Comparison of ENCODE assay signal across 16 mouse cellular contexts in the genomic region with DNA sequence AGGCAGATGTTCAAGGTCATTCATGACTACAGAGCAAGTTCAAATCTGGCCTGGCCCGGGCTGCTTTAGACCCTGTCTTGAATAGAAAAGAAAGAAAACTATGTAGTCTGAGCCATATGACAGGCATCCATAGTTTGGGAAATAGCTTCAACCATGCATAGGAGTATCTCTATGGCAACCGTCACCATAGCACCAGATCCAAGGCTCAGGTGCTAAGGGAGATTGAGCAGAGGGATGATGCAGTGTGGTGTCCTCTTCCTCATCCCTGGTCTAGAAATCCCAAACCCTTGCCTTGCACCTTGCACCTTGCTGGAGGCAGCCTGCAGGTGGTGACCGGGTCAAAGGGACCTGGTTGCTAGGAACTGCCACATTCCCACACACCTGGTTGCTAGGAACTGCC. TPM values are rescaled to one million over a fixed set of nuclear protein-coding genes. Genes with fewer than 3 reads are reported as not detected.
A peak's percentile ranks its signal among the peaks of the same experiment; 100 is the strongest.
DNase-seq lines count a peak whose midpoint lies in the region; ATAC-seq and TF ChIP-seq lines count a peak whose summit lies in the region.
"Had no signal": no experiment of that assay in that cellular context is flagged by ENCODE, and none has a peak within 500 bp of the region (broad histone marks: within the 10 kb centered on the region; RNA-seq: fewer than 3 reads in every experiment).

No protein-coding gene starts in this region.

- H3K4me1 ChIP-seq in forebrain, embryonic 10.5 days = peaks cover 9% of the 10 kb centered on the region
- peaks cover 13% of the 10 kb centered on the region for H3K4me1 ChIP-seq in forebrain, embryonic 12.5 days
- H3K4me1 ChIP-seq in heart, postnatal 0 days (ENCODE audit: control insufficient read depth, insufficient read depth) = peaks cover 7% of the 10 kb centered on the region; the same call in 1 of the 2 replicates
- peaks cover 11% of the 10 kb centered on the region for H3K4me1 ChIP-seq in midbrain, embryonic 13.5 days (replicated peaks)
- peaks cover 11% of the 10 kb centered on the region for H3K4me1 ChIP-seq in midbrain, embryonic 10.5 days
- peaks cover 6% of the 10 kb centered on the region; the same call in 1 of the 2 replicates for H3K4me1 ChIP-seq in midbrain, postnatal 0 days (ENCODE audit: insufficient read depth, low read length)

- peaks cover 5% of the 10 kb centered on the region; the same call in 1 of the 2 replicates for H3K9me3 ChIP-seq in forebrain, embryonic 10.5 days
- no peaks in the 10 kb centered on the region for H3K9me3 ChIP-seq in forebrain, embryonic 12.5 days
- peaks cover 7% of the 10 kb centered on the region for H3K9me3 ChIP-seq in heart, postnatal 0 days (replicated peaks; ENCODE audit: control insufficient read depth, low read length)
- peaks cover 6% of the 10 kb centered on the region; the same call in 1 of the 2 replicates for H3K9me3 ChIP-seq in midbrain, embryonic 13.5 days
- H3K9me3 ChIP-seq in midbrain, embryonic 10.5 days (replicated peaks) = peaks cover 6% of the 10 kb centered on the region; the same call in 1 of the 2 replicates
- H3K9me3 ChIP-seq in midbrain, postnatal 0 days (ENCODE audit: low read length) = no peaks in the 10 kb centered on the region
- H3K9me3 ChIP-seq: lung, embryonic 15.5 days had no signal

- TF ChIP-seq EP300 in heart, postnatal 0 days (IDR thresholded peaks at IDR 0.05; ENCODE audit: low read depth) = no peak

- H3K4me3 ChIP-seq in forebrain, embryonic 10.5 days = no peak overlapping the region
- no peak overlapping the region for H3K4me3 ChIP-seq in forebrain, embryonic 12.5 days (replicated peaks)
- H3K4me3 ChIP-seq in heart, postnatal 0 days (ENCODE audit: low read depth, low read length) = no peak overlapping the region
- no peak overlapping the region for H3K4me3 ChIP-seq in midbrain, embryonic 13.5 days (replicated peaks)
- H3K4me3 ChIP-seq in midbrain, embryonic 10.5 days = no peak overlapping the region
- H3K4me3 ChIP-seq in midbrain, postnatal 0 days (ENCODE audit: low read depth, low read length) = no peak overlapping the region
- H3K4me3 ChIP-seq: gastrocnemius, adult 2 months; lung, embryonic 15.5 days had no signal

- TF ChIP-seq CTCF in heart, postnatal 0 days (IDR thresholded peaks at IDR 0.05; ENCODE audit: low read depth) = no peak
- TF ChIP-seq CTCF in midbrain, postnatal 0 days (IDR thresholded peaks at IDR 0.05) = no peak

- DNase-seq in forebrain, embryonic 10.5 days (ENCODE audit: extremely low spot score, low spot score) = no peak
- DNase-seq in heart, postnatal 0 days (ENCODE audit: low spot score) = no peak
- DNase-seq in heart, adult 11 months = no peak
- no peak for DNase-seq in midbrain, embryonic 10.5 days (ENCODE audit: low spot score)
- DNase-seq in midbrain, postnatal 0 days (ENCODE audit: low spot score) = peak; percentile 60
- DNase-seq: cerebellum, adult 2 months; gastrocnemius, adult 2 months; kidney, adult 18-20 months; kidney, postnatal 4 days; thymus, postnatal 4 days had no signal

- H3K27ac ChIP-seq in forebrain, embryonic 10.5 days = 0 out of 2 replicates have a peak overlapping the region, but pooled peaks have one; percentile 8
- H3K27ac ChIP-seq in forebrain, embryonic 12.5 days = no peak overlapping the region
- H3K27ac ChIP-seq in heart, postnatal 0 days (ENCODE audit: low read depth) = peak overlapping the region; percentile 46; the same call in 1 of the 2 replicates
- no peak overlapping the region for H3K27ac ChIP-seq in midbrain, embryonic 13.5 days
- H3K27ac ChIP-seq in midbrain, embryonic 10.5 days (replicated peaks) = no peak overlapping the region
- peak overlapping the region; percentile 39 for H3K27ac ChIP-seq in midbrain, postnatal 0 days (ENCODE audit: low read depth, low read length)
- H3K27ac ChIP-seq: lung, embryonic 15.5 days had no signal

- H3K4me2 ChIP-seq in forebrain, embryonic 12.5 days = no peak overlapping the region
- H3K4me2 ChIP-seq in heart, postnatal 0 days (ENCODE audit: low read depth, low read length) = no peak overlapping the region
- no peak overlapping the region for H3K4me2 ChIP-seq in midbrain, embryonic 13.5 days (replicated peaks)
- H3K4me2 ChIP-seq in midbrain, postnatal 0 days (ENCODE audit: low read depth, low read length, poor library complexity, severe bottlenecking) = no peak overlapping the region
- H3K4me2 ChIP-seq: heart, embryonic 11.5 days; liver, embryonic 11.5 days; lung, embryonic 15.5 days had no signal

- H3K36me3 ChIP-seq in forebrain, embryonic 10.5 days (replicated peaks) = no peaks in the 10 kb centered on the region
- H3K36me3 ChIP-seq in forebrain, embryonic 12.5 days (replicated peaks) = no peaks in the 10 kb centered on the region
- H3K36me3 ChIP-seq in heart, postnatal 0 days (replicated peaks; ENCODE audit: control insufficient read depth, insufficient read depth, low read length) = no peaks in the 10 kb centered on the region
- no peaks in the 10 kb centered on the region for H3K36me3 ChIP-seq in midbrain, embryonic 13.5 days
- H3K36me3 ChIP-seq in midbrain, embryonic 10.5 days = no peaks in the 10 kb centered on the region
- H3K36me3 ChIP-seq in midbrain, postnatal 0 days (ENCODE audit: insufficient read depth, low read length) = no peaks in the 10 kb centered on the region
- H3K36me3 ChIP-seq: lung, embryonic 15.5 days had no signal

- no peak overlapping the region for H3K9ac ChIP-seq in forebrain, embryonic 12.5 days
- H3K9ac ChIP-seq in heart, postnatal 0 days (replicated peaks; ENCODE audit: low read depth, low read length) = no peak overlapping the region
- H3K9ac ChIP-seq in midbrain, embryonic 13.5 days (replicated peaks) = no peak overlapping the region
- no peak overlapping the region for H3K9ac ChIP-seq in midbrain, postnatal 0 days (replicated peaks; ENCODE audit: low read length, poor library complexity, severe bottlenecking)
- H3K9ac ChIP-seq: lung, embryonic 15.5 days had no signal

- WGBS in forebrain, embryonic 10.5 days = 83% methylated on average over 3 of the region's 3 CpGs
- WGBS in forebrain, embryonic 12.5 days = 78% methylated on average over 3 of the region's 3 CpGs
- WGBS in heart, postnatal 0 days = 87% methylated on average over 3 of the region's 3 CpGs
- 75% methylated on average over 3 of the region's 3 CpGs for WGBS in midbrain, embryonic 13.5 days
- 87% methylated on average over 3 of the region's 3 CpGs for WGBS in midbrain, embryonic 10.5 days
- WGBS in midbrain, postnatal 0 days = 71% methylated on average over 3 of the region's 3 CpGs

- no peaks in the 10 kb centered on the region for H3K27me3 ChIP-seq in forebrain, embryonic 10.5 days (ENCODE audit: poor library complexity, severe bottlenecking)
- H3K27me3 ChIP-seq in forebrain, embryonic 12.5 days = no peaks in the 10 kb centered on the region
- H3K27me3 ChIP-seq in heart, postnatal 0 days (ENCODE audit: control insufficient read depth, insufficient read depth, low read length) = no peaks in the 10 kb centered on the region
- H3K27me3 ChIP-seq in midbrain, embryonic 13.5 days = no peaks in the 10 kb centered on the region
- H3K27me3 ChIP-seq in midbrain, embryonic 10.5 days (ENCODE audit: low read depth, poor library complexity, severe bottlenecking) = no peaks in the 10 kb centered on the region
- no peaks in the 10 kb centered on the region for H3K27me3 ChIP-seq in midbrain, postnatal 0 days (ENCODE audit: insufficient read depth, low read length)
- H3K27me3 ChIP-seq: lung, embryonic 15.5 days had no signal

- no peak for ATAC-seq in forebrain, embryonic 12.5 days (ENCODE audit: low FRiP score)
- no peak for ATAC-seq in heart, postnatal 0 days (ENCODE audit: insufficient read depth, low read depth)
- peak; percentile 45; the same call in 1 of the 2 replicates for ATAC-seq in midbrain, embryonic 13.5 days
- ATAC-seq in midbrain, postnatal 0 days (ENCODE audit: low FRiP score) = peak; percentile 66; the same call in 1 of the 2 replicates
- ATAC-seq in monocyte, adult 5-6 weeks (replicated peaks; ENCODE audit: insufficient number of reproducible peaks, low FRiP score, low TSS enrichment, poor library complexity, severe bottlenecking) = no peak

RNA-seq across cellular contexts. Expression of a gene that starts 19.9 kb away (rescaled TPM):
- polyA plus RNA-seq in forebrain, embryonic 10.5 days (2016; fragmentation: Nextera tagmentation; extraction: Ambion mirVana) = 1.5 and 1.8 TPM in 2 replicates
- polyA plus RNA-seq in forebrain, embryonic 12.5 days (2016; fragmentation: Nextera tagmentation; extraction: Ambion mirVana) = 3.7 TPM in 2 replicates
- 45.0 and 47.2 TPM in 2 replicates for total RNA-seq in heart, postnatal 0 days (2014; rRNA removed; ENCODE audit: low replicate concordance)
- polyA plus RNA-seq in heart, postnatal 0 days (2015; fragmentation: Nextera tagmentation; extraction: Ambion mirVana) = 2.9 and 3.4 TPM in 2 replicates
- 2.0 and 2.2 TPM in 2 replicates for polyA plus RNA-seq in midbrain, embryonic 13.5 days (2015; fragmentation: Nextera tagmentation; extraction: Ambion mirVana)
- polyA plus RNA-seq in midbrain, embryonic 10.5 days (2016; fragmentation: Nextera tagmentation; extraction: Ambion mirVana) = 1.7 TPM in 2 replicates
- 21.0 and 27.4 TPM in 2 replicates for total RNA-seq in midbrain, postnatal 0 days (2014; rRNA removed)
- 1.2 and 1.5 TPM in 2 replicates for polyA plus RNA-seq in midbrain, postnatal 0 days (2015; fragmentation: Nextera tagmentation; extraction: Ambion mirVana)
- total RNA-seq in monocyte, adult 5-6 weeks (2017) = 2.1 to 3.7 TPM (median 2.6 TPM) in 3 replicates

RNA-seq across cellular contexts. Expression of a gene that starts 53.2 kb away (rescaled TPM):
- polyA plus RNA-seq in forebrain, embryonic 10.5 days (2016; fragmentation: Nextera tagmentation; extraction: Ambion mirVana) = 64.3 and 68.1 TPM in 2 replicates
- 37.2 and 45.3 TPM in 2 replicates for polyA plus RNA-seq in forebrain, embryonic 12.5 days (2016; fragmentation: Nextera tagmentation; extraction: Ambion mirVana)
- 26.1 and 71.6 TPM in 2 replicates for total RNA-seq in heart, postnatal 0 days (2014; rRNA removed; ENCODE audit: low replicate concordance)
- polyA plus RNA-seq in heart, postnatal 0 days (2015; fragmentation: Nextera tagmentation; extraction: Ambion mirVana) = 20.1 and 21.6 TPM in 2 replicates
- polyA plus RNA-seq in midbrain, embryonic 13.5 days (2015; fragmentation: Nextera tagmentation; extraction: Ambion mirVana) = 30.2 and 36.3 TPM in 2 replicates
- 52.5 and 63.4 TPM in 2 replicates for polyA plus RNA-seq in midbrain, embryonic 10.5 days (2016; fragmentation: Nextera tagmentation; extraction: Ambion mirVana)
- 16.3 and 28.1 TPM in 2 replicates for total RNA-seq in midbrain, postnatal 0 days (2014; rRNA removed)
- polyA plus RNA-seq in midbrain, postnatal 0 days (2015; fragmentation: Nextera tagmentation; extraction: Ambion mirVana) = 19.5 and 22.2 TPM in 2 replicates
- total RNA-seq in monocyte, adult 5-6 weeks (2017) = 22.0 to 45.7 TPM (median 31.4 TPM) in 3 replicates

Comparison
In these comparisons a context has a peak if more than half of its experiments do, and no peak if none do; other contexts are left out.
1. H3K27ac ChIP-seq: peak in forebrain, embryonic 10.5 days (single experiment), heart, postnatal 0 days (single experiment) and midbrain, postnatal 0 days (single experiment); none in forebrain, embryonic 12.5 days (single experiment), midbrain, embryonic 13.5 days (single experiment) and midbrain, embryonic 10.5 days (single experiment).
2. ATAC-seq: peak in midbrain, embryonic 13.5 days (single experiment) and midbrain, postnatal 0 days (single experiment); none in forebrain, embryonic 12.5 days (single experiment), heart, postnatal 0 days (single experiment) and monocyte, adult 5-6 weeks (single experiment).